Mouse (Mus musculus): ENCODE data around the gene Sirt1.
A peak's percentile ranks its signal among the peaks of the same experiment; 100 is the strongest.
"Not testable (repeated sequence)": the region's sequence is repeated elsewhere in the genome, so short reads cannot be mapped to it uniquely, and the experiment has no call there.

The Sirt1 gene

DNA sequence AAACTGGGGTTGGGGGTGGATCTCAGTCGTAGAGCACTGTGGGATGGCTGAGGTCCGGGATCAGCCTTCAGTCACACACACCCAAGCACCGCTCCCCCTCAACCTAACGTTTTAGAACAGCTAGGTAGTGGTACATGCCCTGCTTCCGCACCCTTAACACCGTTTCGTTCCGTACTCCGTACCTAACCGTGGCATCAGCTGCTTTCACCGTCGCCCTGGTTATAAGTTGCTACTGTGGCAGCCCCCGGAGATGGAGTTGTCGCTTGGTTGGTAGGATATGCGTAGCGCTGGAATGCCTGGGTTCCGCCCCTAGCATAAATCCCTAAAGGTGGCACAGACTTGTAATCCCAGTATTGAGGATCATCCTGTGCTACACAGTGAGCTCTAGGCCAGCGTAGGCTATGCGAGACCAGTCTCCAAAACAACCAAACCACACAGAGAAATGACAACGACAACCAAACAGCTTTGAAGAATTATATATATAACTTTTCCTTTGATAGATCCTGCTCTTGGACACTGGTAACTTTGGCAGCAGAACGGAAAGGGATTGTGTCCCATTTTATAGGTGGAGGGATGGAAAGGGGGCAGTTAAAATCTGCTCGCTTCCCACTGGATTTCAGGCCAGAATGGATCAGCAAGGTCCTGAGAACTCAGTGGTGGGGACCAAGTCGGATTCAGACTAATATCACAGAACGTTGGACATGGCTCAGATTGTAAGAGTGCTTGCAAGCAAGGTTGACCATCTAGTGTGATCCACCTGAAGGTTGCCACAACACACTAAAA, at the start of gene Sirt1:
Gene Sirt1, minus strand, starts transcription at position 207 of the 783 bp plus-strand sequence.
- no peak for DNase-seq

DNA sequence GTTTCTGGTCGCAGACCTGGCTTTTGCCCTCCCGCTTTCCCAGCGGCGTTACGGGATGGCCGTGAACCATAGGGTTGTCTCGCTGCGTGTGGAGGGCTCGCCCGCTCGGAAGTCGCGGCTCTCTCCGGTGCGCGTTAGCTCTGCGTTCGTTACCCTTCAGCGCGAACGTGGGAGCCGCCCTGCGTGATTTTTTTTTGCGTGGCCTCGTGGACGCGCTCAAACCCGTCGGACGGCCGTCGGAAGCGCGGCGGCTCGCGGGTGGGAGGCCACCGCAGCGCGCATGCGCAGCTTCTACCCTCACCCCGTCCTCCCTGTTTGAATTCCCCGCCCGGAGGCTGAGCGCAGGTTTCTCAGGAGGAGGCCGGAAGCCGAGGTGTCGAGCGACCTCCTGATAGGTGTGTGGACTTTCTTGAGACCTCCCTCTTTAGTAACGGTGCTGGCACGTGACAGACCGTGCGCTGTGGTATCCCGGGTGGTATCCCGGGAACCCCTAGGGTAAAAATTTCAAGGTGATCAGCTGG, 48.3 kb upstream of the Sirt1 start, which contains the start of gene Ctnna3:
Gene Ctnna3, plus strand, starts transcription at position 314 of the 521 bp plus-strand sequence.
- peak; percentile 90 to 92 for DNase-seq

DNA sequence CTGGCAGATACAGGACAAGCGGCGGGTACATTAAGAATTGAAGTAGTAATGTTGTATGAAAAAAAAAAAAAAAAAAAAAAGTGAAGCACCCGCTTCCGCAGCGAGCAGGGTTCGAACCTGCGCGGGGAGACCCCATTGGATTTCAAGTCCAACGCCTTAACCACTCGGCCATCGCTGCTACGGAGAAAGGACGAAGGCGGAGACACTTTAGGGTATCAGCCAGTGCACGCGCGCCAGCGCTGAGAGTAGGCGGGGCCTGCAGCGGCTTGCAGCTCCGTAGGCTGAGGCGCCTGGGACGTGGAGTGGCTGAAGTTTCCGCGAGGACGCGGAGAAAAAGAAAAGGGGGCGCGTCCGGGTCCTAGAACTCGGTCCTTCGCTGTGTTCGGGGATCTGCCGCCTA, 47.9 kb upstream of the Sirt1 start:
- DNase-seq, result peak; percentile 98

DNA sequence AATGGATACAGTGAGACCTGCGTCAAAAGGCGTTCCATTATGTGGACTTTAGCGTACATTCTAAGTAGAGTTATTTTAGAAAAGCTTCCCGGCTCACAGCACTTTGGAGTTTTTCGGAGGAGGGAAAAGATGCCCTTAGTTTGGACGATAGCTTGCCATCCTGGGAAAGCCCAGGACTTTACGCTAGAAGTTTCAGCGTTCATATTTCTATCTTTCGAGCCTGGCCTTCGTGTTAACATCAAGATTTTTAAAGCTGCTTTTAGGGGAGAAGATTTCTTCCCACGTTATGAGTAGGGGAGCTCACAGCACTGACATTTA, 47.5 kb upstream of the Sirt1 start:
- no peak for DNase-seq

DNA sequence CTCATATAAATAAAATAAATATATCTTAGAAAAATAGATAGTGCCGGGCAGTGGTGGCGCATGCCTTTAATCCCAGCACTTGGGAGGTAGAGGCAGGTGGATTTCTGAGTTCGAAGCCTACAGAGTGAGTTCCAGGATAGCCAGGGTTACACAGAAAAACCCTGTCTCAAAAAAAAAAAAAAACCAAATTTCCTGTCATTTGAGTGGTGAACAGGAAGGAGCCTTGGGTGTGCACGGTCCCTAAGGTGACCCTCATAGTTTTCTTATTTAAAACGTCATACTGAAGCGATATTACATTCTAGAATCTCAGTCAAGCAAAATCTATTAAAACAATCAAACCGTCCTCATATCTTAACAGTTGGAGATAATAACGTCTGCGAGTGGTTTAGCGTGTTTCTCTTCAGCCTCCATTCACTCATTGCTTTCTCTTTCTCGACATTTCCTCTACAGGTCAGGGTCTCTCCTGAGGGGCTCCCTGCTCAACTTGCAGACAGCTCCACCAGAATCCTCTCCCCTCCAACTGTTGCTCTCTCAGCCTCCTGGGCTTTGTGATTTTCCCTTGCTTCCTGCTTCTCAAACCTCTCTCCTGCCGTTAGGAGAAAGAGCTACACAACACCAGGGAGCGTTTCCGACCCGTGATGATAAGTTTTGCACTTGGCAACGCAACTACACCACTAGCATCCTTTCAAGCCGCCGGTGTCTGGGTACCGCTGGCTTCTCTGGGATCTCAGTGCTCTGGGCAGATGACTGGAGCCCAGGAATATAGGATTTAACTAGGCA, 46.9 kb upstream of the Sirt1 start:
- DNase-seq, result peak; percentile 21

DNA sequence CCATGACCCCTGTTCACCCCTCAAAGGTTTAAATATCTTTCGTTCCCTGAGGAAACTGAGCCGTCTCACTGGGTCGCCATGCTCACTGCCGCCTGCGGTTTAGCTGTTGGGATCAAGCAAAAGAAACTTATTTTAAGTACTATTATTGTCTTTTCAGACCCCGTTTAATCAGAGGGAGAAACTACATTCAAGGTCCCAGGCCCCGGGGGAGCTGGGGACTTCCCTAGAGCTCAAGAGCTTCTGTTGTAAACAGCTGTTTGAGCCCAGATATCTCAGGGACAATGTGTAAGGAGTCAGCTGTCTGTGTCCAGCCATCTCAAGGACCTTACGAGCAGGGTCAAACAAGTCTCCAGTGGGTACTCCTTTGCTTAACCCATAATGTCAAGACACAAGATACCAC, 45.6 kb upstream of the Sirt1 start:
- DNase-seq, result no peak

DNA sequence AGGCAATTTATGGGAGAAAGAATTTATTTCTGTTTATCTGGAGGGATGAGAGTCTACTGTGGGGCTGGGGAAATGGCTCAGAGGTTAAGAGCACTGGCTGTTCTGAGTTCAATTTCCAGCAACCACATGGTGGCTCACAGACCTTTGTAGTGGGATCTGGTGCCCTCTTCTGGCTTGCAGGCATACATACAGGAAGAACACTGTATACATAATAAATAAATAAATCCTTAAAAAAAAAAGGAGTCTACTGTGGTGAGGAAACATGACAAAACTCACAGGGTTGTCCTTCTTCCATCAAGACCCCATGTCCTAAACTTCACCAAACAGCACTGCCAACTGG, 42.9 kb upstream of the Sirt1 start:
- DNase-seq, result peak; percentile 35 to 59

DNA sequence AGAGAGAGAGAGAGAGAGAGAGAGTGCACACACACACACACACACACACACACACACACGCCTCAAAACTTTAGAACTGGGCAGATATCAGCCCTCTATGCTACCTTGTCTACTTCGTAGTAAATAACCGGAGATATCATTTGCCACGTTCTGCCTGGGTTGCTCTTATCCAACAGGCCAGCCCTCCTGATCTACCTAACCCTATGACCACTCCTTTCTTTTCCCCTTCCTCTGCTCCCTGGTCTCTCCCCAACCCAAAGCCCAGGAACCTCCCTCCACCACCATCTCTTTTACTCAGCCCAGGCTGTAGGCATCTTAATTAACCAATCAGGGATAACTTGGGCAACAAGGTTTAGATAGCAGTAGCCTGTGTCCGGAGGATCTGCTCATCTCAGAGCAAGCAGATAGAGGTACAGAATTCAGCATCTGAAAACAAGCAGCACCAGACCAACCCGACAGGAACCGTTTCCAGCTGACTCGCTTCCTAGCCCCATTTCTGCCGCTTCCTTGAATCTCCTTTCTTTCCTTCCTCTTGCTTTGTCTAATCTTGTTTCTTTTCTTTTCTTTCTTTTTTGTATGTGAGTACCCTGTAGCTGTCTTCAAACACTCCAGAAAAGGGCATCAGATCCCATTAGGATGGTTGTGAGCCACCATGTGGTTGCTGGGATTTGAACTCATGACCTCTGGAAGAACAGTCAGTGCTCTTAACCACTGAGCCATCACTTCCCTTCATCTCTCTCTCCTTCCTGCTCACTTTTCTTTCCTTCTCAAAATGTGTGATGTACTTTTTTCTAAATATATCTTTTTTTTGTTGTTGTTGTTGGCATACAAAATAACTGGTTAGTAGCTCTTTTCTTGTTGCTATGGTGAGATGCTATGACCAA, 42.3 kb upstream of the Sirt1 start:
- no peak for DNase-seq

DNA sequence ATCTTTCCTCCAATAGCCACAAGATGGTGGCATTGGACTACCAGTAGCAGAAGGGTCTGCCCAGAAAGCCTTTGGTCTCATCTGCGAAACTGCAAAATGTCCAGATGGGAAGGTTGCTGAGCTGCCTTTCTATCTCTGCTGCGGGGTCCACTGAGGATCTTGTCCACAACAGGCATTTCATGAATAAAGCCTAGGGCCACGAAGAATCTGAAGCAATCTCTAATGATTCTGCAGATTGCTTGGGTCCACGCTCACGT, 41.2 kb upstream of the Sirt1 start:
- DNase-seq, result no peak

DNA sequence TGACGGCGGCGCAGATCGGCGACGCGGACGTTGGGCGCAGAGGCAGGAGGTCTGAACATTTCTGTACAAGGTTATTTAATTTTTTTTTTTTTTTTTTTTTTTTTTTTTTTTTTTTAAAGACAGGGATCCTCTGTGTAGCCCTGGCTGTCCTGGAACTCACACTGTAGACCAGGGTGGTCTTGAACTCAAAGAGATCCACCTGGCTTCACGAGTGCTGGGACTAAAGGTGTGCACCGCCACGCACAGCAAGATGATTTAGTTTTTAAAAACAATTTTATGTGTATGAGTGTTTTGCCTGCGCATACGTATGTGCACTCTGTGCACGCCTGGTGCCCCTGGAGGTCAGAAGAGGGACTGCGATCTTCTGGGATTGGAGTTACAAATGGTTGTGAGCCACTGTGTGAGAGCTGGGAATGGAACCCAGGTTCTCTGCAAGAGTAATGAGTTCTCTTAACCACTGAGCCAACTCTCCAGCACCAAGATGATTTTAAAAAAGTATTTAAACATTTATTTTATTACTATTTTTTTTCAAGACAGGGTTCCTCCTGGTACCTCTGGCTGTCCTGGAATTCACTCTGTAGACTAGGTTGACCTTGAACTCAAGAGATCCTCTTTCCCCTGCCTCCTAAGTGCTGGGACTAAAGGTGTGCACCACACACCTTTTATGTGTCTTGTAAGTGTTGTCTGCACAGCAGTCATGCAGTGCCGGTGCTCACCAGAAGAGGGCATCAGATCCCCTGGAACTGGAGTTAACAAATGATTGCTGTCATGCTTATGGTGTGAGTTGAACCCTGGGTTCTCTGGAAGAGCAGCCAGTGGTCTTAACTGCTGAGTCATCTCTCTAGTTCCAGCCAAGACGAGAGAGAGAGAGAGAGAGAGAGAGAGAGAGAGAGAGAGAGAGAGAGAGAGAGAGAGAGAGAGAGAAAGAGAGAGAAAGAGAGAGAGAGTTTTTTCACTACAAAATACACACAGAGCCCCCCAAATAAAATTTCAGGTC, 40.5 kb upstream of the Sirt1 start, which contains the start of gene Gm7075:
Gene Gm7075, minus strand, starts transcription at position 51 of the 997 bp plus-strand sequence.
- peak; percentile 24 to 32 for DNase-seq

DNA sequence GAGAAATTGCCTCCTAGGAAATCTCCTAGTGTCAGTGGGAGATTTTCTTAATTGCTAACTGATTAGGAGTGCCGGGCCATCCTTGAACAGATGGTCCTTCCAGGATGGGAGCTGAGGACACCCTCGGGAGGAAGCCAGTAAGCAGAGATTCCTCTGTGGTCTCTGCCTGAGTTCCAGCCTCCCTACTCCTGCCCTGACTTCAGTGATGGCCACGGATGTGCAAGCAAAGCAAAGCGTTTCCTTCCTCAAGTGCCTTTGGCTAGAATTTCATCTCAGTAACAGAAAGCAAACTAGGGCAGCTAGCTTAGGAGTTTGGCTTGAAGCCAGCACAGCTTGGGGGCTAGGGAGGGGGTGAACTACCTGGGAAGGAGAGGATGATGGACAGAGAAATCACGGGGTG, 35.6 kb upstream of the Sirt1 start:
- DNase-seq, result no peak

DNA sequence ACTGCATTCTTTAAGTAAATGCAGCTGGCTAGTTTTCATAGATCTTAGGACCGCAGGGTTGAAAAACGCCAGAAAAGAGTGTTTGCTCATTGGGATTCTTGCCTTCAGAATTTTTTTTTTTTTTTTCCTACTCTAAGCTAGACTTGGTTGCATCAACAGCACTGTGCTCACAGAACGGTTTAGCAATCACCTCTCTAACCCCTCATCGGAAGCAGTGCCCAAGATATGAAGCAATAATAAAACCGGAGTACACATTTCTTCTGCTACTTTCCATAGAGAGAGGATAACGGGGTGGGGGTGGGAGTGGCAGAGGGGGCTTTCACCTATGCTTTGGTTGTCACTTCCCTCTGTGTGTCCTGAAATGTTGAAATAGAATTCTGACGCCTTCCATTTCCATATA, 34.3 kb upstream of the Sirt1 start:
- peak in 1 of 2 experiments; percentile 59 for DNase-seq

DNA sequence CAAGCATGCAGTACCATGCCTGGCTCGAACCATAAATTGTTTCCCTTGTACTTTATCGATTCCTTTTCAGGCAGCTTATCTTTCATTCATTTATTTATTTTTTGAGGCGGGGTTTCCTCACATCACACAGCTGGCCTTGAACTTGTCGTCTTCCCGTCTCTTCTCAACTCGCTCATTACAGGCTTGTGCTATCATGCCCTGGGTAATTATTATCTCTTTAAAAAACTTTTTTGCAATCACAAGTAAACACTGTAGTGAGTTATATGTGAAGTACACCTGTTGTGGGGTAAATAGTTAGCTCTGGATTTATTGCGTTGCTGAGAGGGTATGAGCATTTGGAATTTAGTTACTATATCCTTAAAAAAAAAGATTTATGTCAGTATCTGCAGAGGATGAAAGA, 33.8 kb upstream of the Sirt1 start:
- no peak for DNase-seq

DNA sequence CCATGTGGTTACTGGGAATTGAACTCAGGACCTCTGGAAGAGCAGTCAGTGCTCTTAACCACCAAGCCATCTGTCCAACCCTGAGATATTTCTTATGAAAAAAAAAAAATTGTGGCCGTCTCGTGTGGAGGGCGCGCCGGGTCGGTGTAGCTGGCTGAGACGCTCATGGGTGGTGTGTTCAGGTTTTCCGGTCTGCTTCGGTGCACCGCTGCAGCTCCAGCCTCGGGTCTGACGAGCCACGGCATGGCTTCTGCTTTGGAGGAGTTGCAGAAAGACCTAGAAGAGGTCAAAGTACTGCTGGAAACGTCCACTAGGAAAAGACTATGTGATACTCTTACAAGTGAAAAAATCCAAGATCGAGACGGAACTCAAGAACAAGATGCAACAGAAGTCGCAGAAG, 31.3 kb upstream of the Sirt1 start:
- DNase-seq, result no peak

DNA sequence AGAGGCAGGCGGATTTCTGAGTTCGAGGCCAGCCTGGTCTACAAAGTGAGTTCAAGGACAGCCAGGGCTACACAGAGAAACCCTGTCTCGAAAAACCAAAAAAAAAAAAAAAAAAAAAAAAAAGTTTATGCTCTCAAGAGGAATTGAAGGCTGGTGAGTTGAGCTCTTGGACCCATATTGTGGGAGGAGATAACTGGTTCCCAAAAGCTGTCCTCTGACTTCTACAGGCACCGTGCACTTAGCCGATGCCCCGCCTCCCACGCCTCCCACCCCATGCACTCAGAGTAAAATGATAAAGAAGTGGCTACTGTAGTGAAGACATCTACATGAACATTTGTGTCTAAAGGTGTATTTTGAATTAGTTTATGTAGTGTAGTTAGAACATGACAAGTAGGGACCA, 30.2 kb upstream of the Sirt1 start:
- DNase-seq, result not testable (repeated sequence)

DNA sequence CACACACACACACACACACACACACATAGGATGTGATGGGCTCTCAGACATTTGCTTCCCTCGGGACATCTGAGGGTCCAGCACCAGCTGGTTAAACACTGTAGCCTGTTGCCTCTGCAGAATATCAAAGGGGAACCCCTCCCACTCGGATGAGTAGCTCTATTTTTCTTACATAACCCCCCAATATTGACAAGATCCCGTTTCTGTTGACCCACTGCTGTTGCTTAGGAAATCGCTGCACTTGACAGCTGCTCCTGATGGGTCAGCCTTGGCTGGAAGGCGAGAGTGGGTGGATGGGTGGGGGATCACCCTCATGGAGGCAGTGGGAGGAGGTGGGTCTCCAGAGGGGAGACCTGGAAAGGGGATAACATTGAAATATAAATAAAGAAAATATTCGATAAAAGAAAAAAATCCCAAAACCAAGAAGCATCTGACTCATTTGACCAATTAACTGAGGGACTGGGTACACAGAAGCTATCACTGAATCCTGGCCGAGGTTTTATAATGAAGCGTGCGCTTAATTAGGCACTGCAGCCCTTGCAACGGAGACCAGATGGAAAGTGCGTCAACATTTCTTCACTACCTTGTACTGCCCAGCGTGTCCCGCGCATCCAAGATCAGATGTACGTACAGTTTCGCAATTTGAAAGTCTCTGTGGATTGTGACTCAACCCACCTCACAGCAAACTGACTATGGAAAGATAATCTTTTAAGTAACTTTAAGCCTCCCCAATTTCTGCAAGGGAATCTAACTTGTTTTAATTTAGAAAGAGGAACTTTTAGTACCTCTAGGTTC, 28.9 kb upstream of the Sirt1 start:
- peak in 1 of 2 experiments; percentile 35 for DNase-seq

DNA sequence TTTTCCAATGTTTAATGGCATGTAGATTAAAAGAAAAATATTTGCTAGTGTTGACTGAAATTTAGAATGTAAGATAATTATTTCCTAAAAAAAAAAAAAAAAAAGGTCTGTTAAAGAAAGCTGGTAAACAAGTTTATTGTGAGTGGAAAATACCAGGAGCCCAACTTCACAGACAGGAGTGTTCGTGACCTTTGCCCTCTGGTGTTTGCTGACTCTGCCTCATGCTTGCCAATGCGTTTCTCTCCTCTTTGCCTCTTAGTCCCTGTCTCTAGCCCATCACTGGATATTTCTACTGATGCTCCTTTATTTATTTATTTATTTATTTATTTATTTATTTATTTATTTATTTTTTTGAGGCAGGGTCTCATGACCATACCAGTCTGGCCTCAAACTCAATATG, 22.1 kb upstream of the Sirt1 start:
- no peak for DNase-seq

DNA sequence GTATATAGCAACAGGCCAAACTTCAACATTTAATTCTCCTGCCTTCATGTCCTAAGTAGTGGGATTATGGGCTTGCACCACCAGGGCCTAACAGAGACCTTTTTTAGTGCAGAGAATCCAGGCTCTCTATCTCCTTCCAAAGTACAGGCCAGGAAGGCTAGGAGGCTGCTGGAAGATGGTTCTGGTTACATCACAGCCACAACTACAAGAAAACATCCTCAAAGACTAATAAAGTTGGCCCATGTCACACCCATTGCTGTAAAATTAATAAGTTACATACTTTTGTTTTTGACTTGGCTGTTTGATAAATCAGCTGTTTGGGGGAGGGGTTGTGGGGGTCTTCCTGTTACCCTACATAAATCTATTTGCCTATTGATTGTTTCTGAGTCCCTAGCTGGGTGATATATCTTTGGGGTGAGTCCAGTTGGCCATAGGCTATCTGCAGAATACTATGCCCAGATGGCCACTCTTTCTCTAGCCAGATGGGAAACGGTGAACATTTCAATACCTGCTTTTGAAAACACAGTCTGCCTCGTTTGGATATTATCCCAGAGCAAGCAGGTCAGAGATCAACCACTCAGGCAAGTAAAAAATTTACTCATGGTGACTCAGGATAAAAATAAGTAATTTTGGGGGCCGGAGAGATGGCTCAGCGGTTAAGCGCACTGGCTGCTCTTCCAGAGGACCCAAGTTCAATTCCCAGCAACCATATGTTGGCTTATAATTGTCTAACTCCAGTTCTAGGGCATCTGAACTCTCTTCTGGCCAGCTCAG, 21.4 kb upstream of the Sirt1 start:
- DNase-seq, result no peak

DNA sequence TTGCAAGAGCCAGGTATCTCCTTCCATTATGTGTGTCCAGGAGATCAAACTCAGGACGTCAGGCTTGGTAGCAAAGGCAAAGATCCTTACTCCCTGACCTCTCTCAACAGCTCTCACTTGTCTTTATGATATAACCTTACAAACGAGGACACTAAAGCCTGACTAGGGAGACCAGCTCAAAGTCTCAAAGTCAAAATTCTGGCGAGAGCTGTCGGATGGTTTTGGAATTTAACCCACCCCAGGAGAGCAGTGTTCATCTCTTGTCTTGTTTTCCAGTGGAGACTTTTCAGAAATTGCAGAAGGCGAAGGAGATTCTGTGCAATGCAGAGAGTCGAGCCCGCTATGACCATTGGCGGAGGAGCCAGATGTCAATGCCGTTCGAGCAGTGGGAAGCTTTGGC, 15.5 kb upstream of the Sirt1 start:
- DNase-seq, result no peak

DNA sequence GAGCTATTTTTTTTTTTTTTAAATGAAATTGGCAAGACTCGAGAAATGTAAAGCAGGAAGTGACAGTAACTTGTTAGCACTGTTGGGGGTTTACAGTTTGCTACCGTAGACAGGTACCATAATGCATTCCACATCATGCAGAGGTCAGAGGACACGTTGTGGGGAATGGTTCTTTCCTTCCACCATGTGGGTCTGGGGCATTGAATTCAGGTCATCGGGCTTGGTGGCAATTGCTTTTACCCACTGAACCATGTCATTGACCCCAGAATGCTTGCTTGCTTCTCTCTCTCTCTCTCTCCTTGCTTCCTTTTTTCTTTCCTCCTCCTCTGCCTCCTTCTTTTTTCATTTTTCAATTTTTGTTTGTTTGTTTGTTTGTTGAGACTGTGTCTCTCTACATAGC, 7.4 kb upstream of the Sirt1 start:
- DNase-seq, result no peak

Measured in lung, adult 18-20 months (tissue).